Mouse (Mus musculus) spleen, adult 2 months (tissue): ENCODE measurements at regions not wholly inside any gene's neighbourhood (a gene's known extent, or its start where the extent isn't known, plus 50 kb on each side); places are given as distances from the start of the nearest gene placed in this dataset.

Source experiments
- DNase-seq, 2 experiments: peaks; one replicate each; pipeline versions ENCODE4 v3.0.0 to v3.0.0-alpha.2; 2012 to 2021; ENCODE audit warnings: low spot score in 2 of 2, low read depth in 1 of 2
- H3K27ac ChIP-seq: fragments of 200-500 bp; 2 replicates; pipeline ENCODE4 v1.5.1; 2012; ENCODE audit warnings: low read length, inconsistent platforms; ENCODE audit not compliant: insufficient read depth
- H3K27me3 ChIP-seq: fragments of 200-500 bp; 2 replicates; pipeline ENCODE4 v1.6.1; 2012; ENCODE audit warnings: mild to moderate bottlenecking, moderate library complexity, low read length, inconsistent platforms; ENCODE audit not compliant: control insufficient read depth, insufficient read depth
- H3K36me3 ChIP-seq: fragments of 200-500 bp; 2 replicates; pipeline ENCODE4 v1.6.1; 2012; ENCODE audit warnings: mild to moderate bottlenecking, low read length, inconsistent platforms; ENCODE audit not compliant: control insufficient read depth, insufficient read depth
- H3K4me1 ChIP-seq: fragments of 200-500 bp; 2 replicates; pipeline ENCODE4 v1.6.1; 2011; ENCODE audit warnings: inconsistent platforms; ENCODE audit not compliant: control insufficient read depth, insufficient read depth, insufficient read length
- H3K4me3 ChIP-seq: fragments of 200-500 bp; 2 replicates; pipeline ENCODE4 v1.5.1; 2011; ENCODE audit warnings: mild to moderate bottlenecking, inconsistent platforms; ENCODE audit not compliant: insufficient read depth, insufficient read length; ENCODE audit errors: extremely low read depth
- CTCF ChIP-seq: fragments of 200-500 bp; IDR thresholded peaks from 2 replicates; pipeline ENCODE4 v1.5.1; 2011; ENCODE audit warnings: mild to moderate bottlenecking, inconsistent platforms; ENCODE audit not compliant: insufficient read depth, insufficient read length, insufficient replicate concordance; ENCODE audit errors: extremely low read depth
- POLR2A ChIP-seq: fragments of 200-500 bp; IDR thresholded peaks from 2 replicates; pipeline ENCODE4 v1.6.1; 2011; ENCODE audit warnings: low read depth, low read length, inconsistent platforms
- WGBS: fragments of 180-500 bp; shearing (Covaris S2); methylation state at CpG from one replicate; pipeline ENCODE4 v1.1.7; 2018; 5-methylcytosine and 5-hydroxymethylcytosine counted together

- no peaks in the 10 kb centered on the region for H3K36me3 ChIP-seq
- H3K27me3 ChIP-seq: no peaks in the 10 kb centered on the region
- TF ChIP-seq CTCF (no peak), POLR2A (no peak)
- no peak overlapping the region for H3K4me3 ChIP-seq
- H3K4me1 ChIP-seq: peaks cover 38% of the 10 kb centered on the region
- no peak overlapping the region for H3K27ac ChIP-seq
- DNase-seq: no peak
Observed at GRCm38 (mm10) chr4:95192562-95192961, 140.5 kb upstream of the Jun start.

- 1% methylated on average over 4 of the region's 4 CpGs for WGBS
- no peak overlapping the region for H3K4me3 ChIP-seq
- H3K27me3 ChIP-seq: no peaks in the 10 kb centered on the region
- H3K4me1 ChIP-seq: peaks cover 38% of the 10 kb centered on the region
- peak in 1 of 2 experiments; percentile 57 for DNase-seq
- H3K27ac ChIP-seq: peak overlapping the region; percentile 80
- TF ChIP-seq POLR2A (0 out of 2 replicates have a peak, but pooled peaks have one; percentile 11), CTCF (no peak)
- no peaks in the 10 kb centered on the region for H3K36me3 ChIP-seq
Observed at GRCm38 (mm10) chr4:95193028-95193427, 141.0 kb upstream of the Jun start.

- no peak for DNase-seq
- no peaks in the 10 kb centered on the region for H3K36me3 ChIP-seq
- no peak overlapping the region for H3K4me3 ChIP-seq
- H3K27ac ChIP-seq: peak overlapping the region; percentile 80
- 87% methylated on average over 4 of the region's 4 CpGs for WGBS
- TF ChIP-seq POLR2A: no peak
- no peak for TF ChIP-seq CTCF
- no peaks in the 10 kb centered on the region for H3K27me3 ChIP-seq
- peaks cover 38% of the 10 kb centered on the region for H3K4me1 ChIP-seq
Observed at GRCm38 (mm10) chr4:95193473-95193872, 141.5 kb upstream of the Jun start.

GRCm38 (mm10) chr4:95194621-95195455 lies 142.8 kb upstream of the Jun start:
- H3K27ac ChIP-seq: no peak overlapping the region
- H3K4me3 ChIP-seq: no peak overlapping the region
- no peak for DNase-seq
- peaks cover 42% of the 10 kb centered on the region for H3K4me1 ChIP-seq
- H3K36me3 ChIP-seq: no peaks in the 10 kb centered on the region
- no peak for TF ChIP-seq CTCF
- TF ChIP-seq POLR2A: no peak
- H3K27me3 ChIP-seq: no peaks in the 10 kb centered on the region
- WGBS: 42% methylated on average over 5 of the region's 5 CpGs

- DNase-seq: no peak
- 35% methylated on average over 2 of the region's 2 CpGs for WGBS
- no peaks in the 10 kb centered on the region for H3K27me3 ChIP-seq
- TF ChIP-seq CTCF: no peak
- no peak for TF ChIP-seq POLR2A
- no peaks in the 10 kb centered on the region for H3K36me3 ChIP-seq
- no peak overlapping the region for H3K4me3 ChIP-seq
- peaks cover 42% of the 10 kb centered on the region for H3K4me1 ChIP-seq
- no peak overlapping the region; the same call in 1 of the 2 replicates for H3K27ac ChIP-seq
Observed at GRCm38 (mm10) chr4:95196106-95196505, 144.1 kb upstream of the Jun start.

GRCm38 (mm10) chr4:95197077-95197711 lies 145.2 kb upstream of the Jun start:
- no peak overlapping the region for H3K4me3 ChIP-seq
- peaks cover 39% of the 10 kb centered on the region for H3K4me1 ChIP-seq
- no peaks in the 10 kb centered on the region for H3K36me3 ChIP-seq
- peak overlapping the region; percentile 40 for H3K27ac ChIP-seq
- WGBS: 34% methylated on average over 7 of the region's 7 CpGs
- no peaks in the 10 kb centered on the region for H3K27me3 ChIP-seq
- no peak for TF ChIP-seq POLR2A
- no peak for TF ChIP-seq CTCF
- no peak for DNase-seq

GRCm38 (mm10) chr4:95199394-95199793 lies 147.4 kb upstream of the Jun start:
- 87% methylated on average over 5 of the region's 5 CpGs for WGBS
- no peak overlapping the region for H3K4me3 ChIP-seq
- TF ChIP-seq POLR2A (no peak), CTCF (no peak)
- no peaks in the 10 kb centered on the region for H3K36me3 ChIP-seq
- H3K4me1 ChIP-seq: peaks cover 21% of the 10 kb centered on the region; the same call in 1 of the 2 replicates
- H3K27me3 ChIP-seq: no peaks in the 10 kb centered on the region
- no peak overlapping the region for H3K27ac ChIP-seq
- no peak for DNase-seq
